Mouse (Mus musculus) lung, adult 2 months (tissue): ENCODE data around the gene Pank4.

ENCODE experiments used
- CTCF ChIP-seq: fragments of 200-500 bp; IDR thresholded peaks from 2 replicates; pipeline ENCODE4 v1.5.1; 2011; ENCODE audit warnings: mild to moderate bottlenecking, low read length, control low read depth; ENCODE audit not compliant: insufficient read depth
- POLR2A ChIP-seq: fragments of 200-500 bp; IDR thresholded peaks from 2 replicates; pipeline ENCODE4 v1.6.1; 2011; ENCODE audit warnings: low read depth, mild to moderate bottlenecking, control low read depth, low read length, borderline replicate concordance; ENCODE audit errors: extremely low read depth

DNA sequence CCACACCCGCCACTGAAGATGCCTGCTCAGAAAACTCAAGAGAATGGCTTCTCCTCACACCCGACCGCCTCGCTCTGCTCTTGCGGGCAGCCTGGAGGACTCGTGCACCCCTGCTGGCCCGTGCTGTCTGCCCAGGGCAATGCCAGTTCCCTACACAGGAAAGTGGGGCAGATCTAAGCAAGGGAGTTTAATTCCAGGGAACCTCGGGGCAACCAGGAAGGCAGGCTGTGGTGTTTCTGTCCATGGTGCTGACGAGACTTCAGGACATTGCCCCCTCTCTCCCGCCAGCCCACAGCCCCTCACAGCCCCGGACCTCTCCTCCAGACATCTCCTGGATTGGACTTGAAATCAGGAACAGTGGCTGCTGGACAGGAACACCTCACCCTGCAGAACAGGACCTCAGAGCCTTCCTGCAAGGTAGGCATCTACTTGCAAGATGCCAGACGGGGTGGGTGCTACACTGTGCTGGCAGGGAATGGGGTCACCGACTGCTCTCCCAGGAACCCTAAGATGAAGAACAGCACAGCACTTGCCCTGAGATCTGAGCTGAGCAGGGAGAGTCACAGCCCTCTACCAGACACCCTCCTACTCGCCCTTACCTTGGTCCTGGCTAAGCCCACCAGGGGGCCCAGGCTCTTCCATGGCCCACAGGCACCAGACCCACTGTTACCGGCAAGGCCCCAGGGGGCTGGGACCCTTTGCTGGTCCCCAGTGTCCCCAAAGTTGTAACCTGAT lies 54.8 kb downstream of the Pank4 start:
- no peak for TF ChIP-seq POLR2A
- TF ChIP-seq CTCF: no peak
